Mouse (Mus musculus) ES-CJ7 (cell line): ENCODE data around the gene Snrpa.
A peak's percentile ranks its signal among the peaks of the same experiment; 100 is the strongest.

Experiments
- DNase-seq: peaks from one replicate; pipeline ENCODE4 v3.0.0; 2011; ENCODE audit warnings: low read depth, low spot score

The Snrpa gene

DNA sequence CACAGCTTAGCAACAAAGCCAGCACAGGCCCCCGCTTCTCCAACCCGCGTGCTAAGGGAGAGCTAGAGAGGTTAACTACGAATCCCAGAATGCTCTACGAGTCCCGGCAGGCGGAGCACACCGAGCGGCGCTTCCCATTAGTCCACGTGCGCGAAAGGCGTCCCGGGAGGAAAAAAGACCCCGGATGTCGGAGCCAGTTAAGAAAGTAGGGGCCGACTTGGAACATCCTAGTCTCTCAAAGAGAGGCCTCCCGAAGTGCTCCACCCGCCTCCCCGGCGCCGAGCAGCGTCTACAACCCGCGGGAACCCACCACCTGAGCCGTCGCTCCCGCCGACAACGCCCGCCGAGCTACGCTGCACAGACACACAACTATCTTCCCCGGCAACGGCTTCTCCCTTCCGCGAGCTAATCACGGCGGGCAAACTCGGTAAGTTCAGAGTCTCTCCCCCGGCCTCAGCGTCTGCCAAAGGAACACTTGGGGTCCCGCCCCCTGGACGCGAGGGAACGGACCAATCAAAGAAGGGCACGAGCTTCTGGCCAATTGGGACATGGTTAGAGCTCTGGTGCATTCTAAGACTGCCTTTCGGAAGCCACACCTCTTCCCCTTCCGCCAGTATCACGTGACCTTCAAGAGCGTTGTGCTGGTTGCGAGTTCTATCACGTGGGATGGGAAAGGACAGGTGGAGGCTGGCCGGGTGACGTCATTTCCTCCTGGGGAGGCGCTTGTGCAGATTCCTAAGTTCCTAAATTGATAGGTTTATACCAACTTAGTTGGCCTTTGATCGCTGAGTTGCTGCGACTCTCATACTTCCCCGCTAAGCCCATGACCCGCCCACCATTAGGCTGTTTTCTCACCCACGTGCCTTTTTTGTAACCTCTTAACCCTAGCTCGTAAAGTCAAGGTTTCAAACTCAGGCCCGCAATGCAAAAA, at the start of gene Snrpa, which contains the start of gene BC024978:
Gene Snrpa (minus strand): TSS at position 591 of the 931 bp plus-strand sequence.
Gene BC024978 (plus strand): TSS at position 101 of the 931 bp plus-strand sequence.
- peak; percentile 100 for DNase-seq

GRCm38 (mm10) chr7:27244088-27244487, 48.0 kb upstream of the Snrpa start:
- DNase-seq = peak; percentile 60

DNA sequence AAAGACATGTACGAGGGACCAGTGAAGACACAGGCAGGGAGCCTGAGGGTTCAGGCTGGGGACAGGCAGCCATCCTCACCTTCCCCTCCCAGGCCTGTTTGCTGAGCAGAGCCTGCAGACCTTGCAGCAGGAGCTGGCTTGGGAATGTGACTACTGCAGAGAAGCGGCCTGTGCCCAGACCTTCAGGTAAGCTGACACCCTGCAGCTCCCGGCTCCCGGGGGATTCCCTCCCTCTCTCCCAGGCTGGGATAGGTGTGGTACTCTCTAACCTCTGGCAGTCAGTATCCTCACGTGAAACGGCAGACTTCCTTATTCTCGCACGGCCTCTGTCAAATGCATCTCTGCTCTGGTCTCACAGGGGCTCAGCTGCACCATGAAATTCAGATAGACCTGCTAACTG, 47.1 kb upstream of the Snrpa start:
- DNase-seq = peak; percentile 59

DNA sequence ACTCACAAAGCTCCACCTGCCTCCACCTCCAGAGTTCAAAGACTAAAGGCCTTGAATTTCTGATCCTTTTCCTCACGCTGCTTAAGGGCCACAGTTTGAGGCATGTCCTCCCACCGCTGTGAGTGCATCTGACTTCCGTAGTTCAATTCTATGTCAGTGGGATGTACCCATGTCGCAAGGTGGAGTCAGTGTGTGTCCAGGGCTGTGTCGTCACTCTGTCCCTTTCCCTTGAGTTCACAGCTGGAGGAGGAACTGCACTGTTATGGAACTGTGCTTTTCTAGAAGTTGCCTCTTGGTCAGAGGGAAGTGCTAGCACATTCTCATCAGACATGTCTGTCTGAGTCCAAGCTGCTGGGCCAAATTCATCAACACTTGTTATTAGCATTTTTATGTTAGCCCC, 42.5 kb upstream of the Snrpa start:
- no peak for DNase-seq

- DNase-seq = peak; percentile 43
Observed at GRCm38 (mm10) chr7:27237527-27237926, 41.5 kb upstream of the Snrpa start.

- no peak for DNase-seq
Observed at GRCm38 (mm10) chr7:27235726-27236125, 39.7 kb upstream of the Snrpa start.

GRCm38 (mm10) chr7:27233300-27233699, 37.2 kb upstream of the Snrpa start:
- DNase-seq = no peak

DNA sequence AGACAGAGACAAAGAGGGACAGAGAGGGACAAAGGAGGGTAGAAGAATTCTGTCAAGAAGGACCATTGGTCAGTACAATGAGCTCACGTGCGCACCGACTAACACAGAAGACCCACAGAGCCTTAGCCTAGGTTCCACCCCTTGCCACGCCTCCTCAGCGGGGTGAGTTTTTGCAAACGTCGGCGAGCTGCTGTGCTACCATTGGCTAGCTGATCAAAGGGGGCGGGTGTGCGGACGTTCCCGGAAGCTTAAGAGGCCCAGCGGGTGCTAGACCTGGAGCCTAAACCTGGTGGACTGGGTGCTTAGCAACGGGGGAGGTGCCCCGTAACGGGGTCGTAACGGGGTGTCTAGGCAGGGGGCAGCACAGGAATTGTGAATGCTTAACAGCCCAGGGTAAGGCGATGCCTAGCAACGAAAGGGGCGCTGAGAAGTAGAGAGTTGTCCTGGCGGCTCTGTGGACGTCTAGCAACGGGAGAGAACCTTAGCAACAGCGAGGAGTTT, 36.8 kb upstream of the Snrpa start, which contains the start of gene Coq8b:
Gene Coq8b (plus strand): TSS at position 243 of the 501 bp plus-strand sequence.
- DNase-seq = peak; percentile 99

DNA sequence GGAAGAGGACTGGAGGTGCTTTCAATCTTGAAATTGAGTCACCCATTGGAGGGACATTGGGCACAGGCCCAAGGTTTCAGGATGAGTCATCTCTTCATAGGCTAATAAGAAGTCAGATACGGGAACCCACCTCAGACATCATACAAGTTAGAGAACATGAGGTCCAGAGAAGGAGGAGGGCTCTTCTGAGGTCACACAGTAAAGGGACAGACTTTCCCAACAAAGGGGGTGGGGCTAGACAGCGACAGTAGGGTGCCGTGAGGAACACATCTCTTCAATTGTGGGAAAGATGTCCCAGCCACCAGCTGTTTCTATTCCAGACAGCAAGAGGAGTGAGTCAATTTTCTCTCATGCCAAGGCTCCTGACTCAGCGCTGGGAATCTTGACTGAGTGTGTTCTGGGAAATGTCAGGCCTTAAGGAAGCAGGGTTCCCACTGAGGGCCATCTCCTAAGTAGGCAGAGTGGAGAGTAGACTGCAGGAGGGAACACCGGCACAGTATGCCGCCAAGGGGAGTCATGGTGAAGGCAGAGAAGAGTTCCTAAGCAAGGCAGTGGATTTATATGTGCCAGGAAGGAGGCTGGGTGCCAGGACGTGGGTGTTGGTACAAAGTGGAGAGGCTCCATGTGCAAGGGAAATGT, 35.7 kb upstream of the Snrpa start:
- no peak for DNase-seq

GRCm38 (mm10) chr7:27230781-27231180, 34.7 kb upstream of the Snrpa start:
- DNase-seq = peak; percentile 86

- no peak for DNase-seq
Observed at GRCm38 (mm10) chr7:27228865-27229264, 32.8 kb upstream of the Snrpa start.

DNA sequence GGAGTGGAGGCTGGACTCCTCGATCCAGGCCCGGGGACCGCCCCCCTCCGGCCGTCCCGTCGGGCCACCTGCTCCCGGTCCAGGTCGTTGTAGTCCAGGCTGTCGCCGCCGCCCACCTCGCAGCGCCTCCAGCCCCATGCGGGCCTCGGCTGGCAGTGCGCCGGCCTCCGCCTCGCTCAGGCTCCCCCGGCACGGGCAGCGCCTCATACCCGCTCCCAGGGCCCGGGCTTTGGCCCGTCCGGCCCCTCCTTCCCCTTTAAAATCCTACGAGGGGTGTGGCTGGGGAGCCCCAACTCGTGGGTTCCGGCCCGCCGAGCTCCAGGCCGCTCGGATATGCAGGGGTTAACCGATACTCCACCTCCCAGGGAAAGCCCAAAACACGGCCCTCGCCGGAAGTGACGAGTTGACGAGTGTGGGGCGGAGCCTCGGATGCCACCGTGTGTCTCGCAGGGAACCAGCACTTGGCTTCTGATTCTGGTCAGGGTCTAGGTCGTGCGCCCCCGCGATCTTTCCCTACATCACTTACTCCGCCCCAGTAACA, 32.3 kb upstream of the Snrpa start, which contains the start of gene Itpkc:
Gene Itpkc (minus strand): TSS at position 381 of the 541 bp plus-strand sequence.
- DNase-seq = peak; percentile 97

DNA sequence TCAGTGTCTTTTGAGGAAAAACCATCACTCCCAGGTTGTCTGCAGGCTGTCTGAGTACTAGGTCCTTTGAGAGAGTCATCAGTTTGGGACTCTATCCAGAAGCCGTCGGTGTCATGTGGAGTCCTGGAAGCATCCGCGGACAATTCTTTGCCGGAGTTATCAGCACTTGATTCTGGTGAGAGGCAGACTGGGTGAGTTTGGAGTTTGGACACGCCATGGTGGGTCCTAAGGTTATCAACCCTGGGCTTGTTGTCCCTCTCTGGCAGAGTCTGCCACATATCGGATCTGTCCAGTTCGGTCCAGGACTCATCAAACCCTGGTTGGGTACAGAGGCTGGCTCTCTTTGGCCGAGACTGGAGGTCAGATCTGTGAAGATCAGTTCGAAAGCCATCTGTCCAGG, 31.6 kb upstream of the Snrpa start:
- DNase-seq = no peak

DNA sequence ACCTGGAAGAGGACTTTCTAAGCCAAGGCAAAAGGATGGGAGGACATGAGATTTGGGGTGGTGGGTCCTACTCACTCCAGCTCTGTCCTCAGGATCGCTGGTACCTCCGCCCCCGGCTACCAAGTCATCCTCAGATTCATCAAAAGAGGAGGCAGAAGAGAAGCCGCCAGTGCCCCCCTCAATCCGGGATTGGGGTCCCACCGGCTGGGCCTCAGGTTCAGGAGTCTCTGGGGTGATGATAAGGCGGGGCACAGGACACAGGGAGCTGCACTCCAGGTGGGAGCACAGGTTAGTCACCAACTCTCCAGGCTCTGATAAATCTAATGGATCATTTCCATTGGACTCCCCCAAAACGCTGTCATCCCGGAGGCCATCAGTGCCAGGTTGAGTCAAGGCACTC, 31.2 kb upstream of the Snrpa start:
- DNase-seq = no peak

- DNase-seq = no peak
Observed at GRCm38 (mm10) chr7:27224877-27225575, 29.0 kb upstream of the Snrpa start.

DNA sequence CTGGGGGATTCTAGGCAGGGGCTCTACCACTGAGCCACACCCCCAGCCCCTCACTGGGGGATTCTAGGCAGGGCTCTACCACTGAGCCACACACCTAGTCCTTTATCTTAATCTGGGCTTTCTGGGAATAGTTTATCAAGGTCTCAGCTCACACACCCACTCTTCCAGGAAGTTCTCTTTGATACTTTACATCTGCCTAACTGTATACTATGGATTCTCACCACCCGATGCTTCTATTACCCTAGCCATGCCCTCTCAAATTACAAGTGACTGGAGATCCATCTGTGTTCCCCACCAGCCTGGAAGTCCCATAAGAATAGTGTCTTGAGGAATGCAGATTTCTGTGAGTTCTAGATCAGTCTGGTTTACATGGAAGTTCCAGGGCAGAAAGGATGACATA, 26.5 kb upstream of the Snrpa start:
- peak; percentile 33 for DNase-seq

DNA sequence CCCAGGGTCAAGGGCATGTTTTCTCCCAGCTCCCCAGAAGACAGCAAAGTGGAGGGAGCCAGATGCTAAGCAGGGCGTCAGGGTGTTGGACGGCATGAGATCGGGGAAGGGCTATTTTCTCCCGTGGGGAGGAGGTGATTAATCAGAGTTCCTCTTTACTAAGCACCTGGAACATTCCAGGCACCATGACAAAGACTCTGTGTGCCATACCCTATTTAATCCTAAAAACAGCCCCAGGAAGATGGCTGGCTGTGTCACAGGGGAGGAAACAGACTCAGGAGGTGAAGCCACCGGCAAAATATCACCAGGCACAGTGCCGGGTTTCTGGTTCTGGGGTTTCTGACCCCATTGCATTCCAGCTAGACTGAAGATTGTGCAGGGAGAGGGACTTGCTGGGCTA, 25.9 kb upstream of the Snrpa start:
- no peak for DNase-seq

DNA sequence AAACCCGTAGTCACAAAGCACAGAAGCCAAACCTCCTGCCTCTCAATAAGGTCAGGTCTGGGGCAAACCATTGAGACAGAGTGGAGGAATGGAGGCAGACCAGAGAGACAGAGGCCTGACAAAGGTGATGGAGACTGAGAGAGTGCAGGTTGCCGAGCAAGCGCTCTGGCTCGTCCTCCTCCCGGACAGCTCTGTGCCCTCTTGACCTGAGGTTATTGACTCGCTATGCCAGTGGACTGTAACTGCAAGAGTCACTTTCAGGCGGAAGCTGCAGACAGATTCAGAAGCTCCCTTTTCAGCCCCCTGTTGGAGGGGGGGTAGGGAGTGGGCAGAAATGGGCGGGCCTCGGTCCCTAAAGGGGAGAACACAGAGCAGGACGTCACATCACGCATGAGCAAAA, 23.9 kb upstream of the Snrpa start:
- DNase-seq = no peak

DNA sequence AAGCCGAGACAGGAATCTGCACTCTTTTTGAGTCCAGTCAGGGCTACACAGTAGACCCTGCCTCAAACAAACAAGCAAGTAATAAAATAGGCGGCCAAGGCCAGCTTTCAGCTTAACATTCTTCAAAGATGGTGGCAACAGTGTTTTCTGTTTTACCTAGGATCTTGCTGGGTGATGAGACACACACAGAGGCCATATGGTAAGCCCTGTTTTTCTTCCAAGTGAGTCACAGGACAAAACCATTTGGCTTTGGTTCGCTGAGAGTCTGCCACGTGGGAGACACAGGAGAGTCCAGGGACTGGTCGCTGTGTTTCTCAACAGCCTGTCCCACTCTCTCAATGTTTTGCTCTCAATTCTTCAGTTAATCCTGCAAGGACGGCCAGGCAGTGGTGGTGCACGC, 22.5 kb upstream of the Snrpa start:
- DNase-seq = no peak

- no peak for DNase-seq
Observed at GRCm38 (mm10) chr7:27212626-27213025, 16.6 kb upstream of the Snrpa start.

DNA sequence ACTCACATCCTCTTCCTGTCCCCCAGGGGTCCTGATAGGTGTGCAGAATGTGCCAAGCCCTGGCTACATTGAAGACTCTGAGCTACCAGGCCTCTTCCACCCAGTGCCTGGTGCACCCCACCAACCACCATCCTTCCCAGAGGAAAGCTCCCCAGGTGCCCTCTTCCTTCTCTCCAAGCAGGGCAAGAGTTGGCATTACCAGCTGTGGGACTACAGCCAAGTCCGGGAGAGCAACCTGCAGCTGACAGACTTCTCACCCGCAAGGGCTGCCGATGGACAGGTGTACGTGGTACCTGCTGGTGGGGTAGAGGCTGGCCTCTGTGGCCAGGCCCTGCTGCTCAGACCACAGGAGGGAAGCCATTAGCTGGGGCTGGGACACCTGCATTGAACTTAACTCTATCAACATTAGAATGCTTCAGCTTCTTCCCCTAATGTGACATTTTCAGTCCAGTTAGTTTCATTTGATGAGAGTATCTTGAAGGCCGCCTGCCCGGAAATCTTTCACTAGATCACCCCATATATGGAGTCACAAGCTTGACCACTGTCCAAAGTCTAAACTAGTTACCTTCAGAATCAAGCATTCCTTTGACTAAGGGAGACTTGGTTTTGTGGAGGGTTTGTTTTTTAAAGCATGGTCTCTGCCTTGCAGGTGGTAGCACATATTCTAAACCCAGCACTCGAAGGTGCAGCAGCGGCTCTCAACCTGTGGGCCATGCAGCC, 7.8 kb upstream of the Snrpa start:
- DNase-seq = no peak
